Mouse (Mus musculus) intestine, embryonic 16.5 days (tissue): ENCODE measurements around the gene Wfdc11. TPM values are rescaled to one million over a fixed set of nuclear protein-coding genes. Genes with fewer than 3 reads are reported as not detected.
"Not testable (repeated sequence)": the region's sequence is repeated elsewhere in the genome, so short reads cannot be mapped to it uniquely, and the experiment has no call there.

Experiments
- ATAC-seq: fragments of 200-750 bp; cut with Nextera tagmentation; 2 replicates; pipeline ENCODE4 v1.8.0; 2017; ENCODE audit warnings: moderate TSS enrichment, moderate library complexity
- H3K27ac ChIP-seq: fragments of 300-500 bp; sonication (generic); 2 replicates; pipeline ENCODE4 v1.5.1; 2014; ENCODE audit warnings: mild to moderate bottlenecking, low read length
- H3K27me3 ChIP-seq: fragments of 300-500 bp; sonication (generic); replicated peaks from 2 replicates; pipeline ENCODE4 v1.6.1; 2014; ENCODE audit warnings: low read length, control low read depth, mixed read lengths; ENCODE audit not compliant: control insufficient read depth, insufficient read depth
- H3K36me3 ChIP-seq: fragments of 300-500 bp; sonication (generic); 2 replicates; pipeline ENCODE4 v1.6.1; 2014; ENCODE audit warnings: low read length, control low read depth; ENCODE audit not compliant: control insufficient read depth, insufficient read depth
- H3K4me1 ChIP-seq: fragments of 300-500 bp; sonication (generic); 2 replicates; pipeline ENCODE4 v1.6.1; 2014; ENCODE audit warnings: low read length, control low read depth, mixed read lengths; ENCODE audit not compliant: control insufficient read depth, insufficient read depth
- H3K4me2 ChIP-seq: fragments of 300-500 bp; sonication (generic); 2 replicates; pipeline ENCODE4 v1.6.1; 2014; ENCODE audit warnings: low read depth, low read length, control low read depth
- H3K4me3 ChIP-seq: fragments of 300-500 bp; sonication (generic); 2 replicates; pipeline ENCODE4 v1.5.1; 2014; ENCODE audit warnings: mild to moderate bottlenecking, low read length
- H3K9ac ChIP-seq: fragments of 300-500 bp; sonication (generic); 2 replicates; pipeline ENCODE4 v1.6.1; 2014; ENCODE audit warnings: low read depth, low read length
- H3K9me3 ChIP-seq: fragments of 300-500 bp; sonication (generic); 2 replicates; pipeline ENCODE4 v1.6.1; 2016; ENCODE audit warnings: low read length, control low read depth; ENCODE audit not compliant: control insufficient read depth
- WGBS: fragments of 180-500 bp; shearing (Covaris S2); extraction: QIAGEN DNeasy Blood & Tissue Kit; methylation state at CpG from one replicate; pipeline ENCODE4 v1.1.7; 2014; 5-methylcytosine and 5-hydroxymethylcytosine counted together
- polyA plus RNA-seq: library from polyadenylated mRNA; unstranded; fragments of >200 nt; fragmentation: Nextera tagmentation; extraction: Ambion mirVana; gene quantifications from 2 replicates; pipeline ENCODE4 v1.2.1, GENCODE M21; 2015

Gene Wfdc11
- polyA plus RNA-seq, 1 experiment from 2014 or later, result not detected

DNA sequence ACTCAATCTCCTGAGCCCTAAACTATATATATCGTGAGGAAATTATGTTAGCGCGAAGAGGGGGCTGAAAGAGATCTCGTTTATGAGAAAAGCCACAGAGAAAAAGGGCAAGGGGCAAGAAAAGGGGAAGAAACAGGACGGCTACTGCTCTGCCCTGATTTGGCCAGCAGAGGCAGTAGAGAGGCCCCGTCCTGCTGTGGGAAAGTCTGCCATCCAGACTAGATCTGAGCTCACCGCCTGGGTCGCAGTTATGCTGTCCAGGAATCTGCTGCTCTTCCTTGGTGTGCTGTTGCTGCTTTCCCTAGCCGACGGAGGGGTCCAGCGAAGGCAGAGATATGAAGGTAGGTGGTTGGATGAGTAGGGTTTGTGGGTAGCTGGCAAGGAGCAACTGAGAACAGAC is 18.0 kb downstream of the Wfdc11 start, which contains the start of gene Wfdc10:
Wfdc10 (plus strand) TSS at position 189 of the 400 bp plus-strand sequence.
- H3K27me3 ChIP-seq, result no peaks in the 10 kb centered on the region; the same call in 1 of the 2 replicates
- no peak within 1 kb of the TSS for H3K9ac ChIP-seq
- no peak within 1 kb of the TSS for H3K27ac ChIP-seq
- H3K4me3 ChIP-seq, result no peak within 1 kb of the TSS
- no peak for ATAC-seq
- no peaks in the 10 kb centered on the region for H3K36me3 ChIP-seq
- no peak within 1 kb of the TSS for H3K4me2 ChIP-seq
- H3K4me1 ChIP-seq, result no peaks in the 10 kb centered on the region
- WGBS, result 15% methylated on average over 11 of the region's 11 CpGs
- H3K9me3 ChIP-seq, result no peaks in the 10 kb centered on the region

- Histone ChIP-seq H3K9me3 (no peaks in the 10 kb centered on the region), H3K4me3 (no peak overlapping the region), H3K9ac (no peak overlapping the region), H3K4me2 (no peak overlapping the region), H3K27ac (no peak overlapping the region), H3K36me3 (no peaks in the 10 kb centered on the region), H3K27me3 (no peaks in the 10 kb centered on the region), H3K4me1 (no peaks in the 10 kb centered on the region)
- no peak for ATAC-seq
- WGBS, result 78% methylated on average over 13 of the region's 13 CpGs
Observed at GRCm38 (mm10) chr2:164641881-164642673, 31.8 kb downstream of the Wfdc11 start.

DNA sequence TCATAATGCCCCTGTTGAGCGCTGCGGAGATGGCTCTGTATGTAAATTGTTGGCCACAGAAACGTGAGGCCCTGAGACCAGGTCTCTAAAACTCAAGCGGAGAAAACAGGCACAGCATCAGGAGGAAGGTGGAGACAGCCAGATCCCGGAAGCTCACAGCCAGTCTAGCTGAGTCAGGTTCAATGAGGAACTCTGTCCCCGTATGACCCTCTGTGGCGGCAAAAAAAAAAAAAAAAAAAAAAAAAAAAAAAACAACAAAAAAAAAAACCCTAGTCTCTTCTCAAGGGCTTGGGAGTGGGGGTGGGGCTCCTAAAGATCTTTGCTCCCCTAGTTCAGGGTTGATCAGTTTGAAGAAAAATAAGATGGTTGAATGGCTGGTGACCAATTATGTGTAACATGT is 32.8 kb downstream of the Wfdc11 start:
- Histone ChIP-seq H3K27ac (no peak overlapping the region), H3K9ac (no peak overlapping the region), H3K36me3 (no peaks in the 10 kb centered on the region), H3K9me3 (no peaks in the 10 kb centered on the region), H3K27me3 (no peaks in the 10 kb centered on the region), H3K4me3 (no peak overlapping the region), H3K4me2 (no peak overlapping the region), H3K4me1 (no peaks in the 10 kb centered on the region)
- WGBS, result 62% methylated on average over 7 of the region's 7 CpGs
- no peak for ATAC-seq

DNA sequence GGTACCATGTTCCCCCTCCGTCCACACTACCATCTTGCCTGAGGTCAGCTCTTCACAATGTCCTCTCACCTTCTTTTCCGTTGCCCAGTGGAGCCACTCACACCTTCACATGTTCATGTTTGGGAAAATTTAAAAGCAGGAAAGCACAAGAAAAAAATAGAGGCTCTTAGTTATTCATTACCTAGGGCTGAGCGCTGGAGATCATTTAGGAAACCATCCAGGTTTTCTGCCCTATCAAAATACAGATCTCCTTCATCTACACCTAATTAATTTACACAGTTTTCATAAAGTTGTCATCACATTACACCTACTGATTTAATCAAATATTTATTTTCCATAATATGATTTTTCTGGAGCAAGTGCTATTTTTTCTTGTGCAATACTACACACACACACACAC is 35.2 kb downstream of the Wfdc11 start, which contains the start of gene Wfdc16:
Wfdc16 (minus strand) TSS at position 101 of the 400 bp plus-strand sequence.
- no peaks in the 10 kb centered on the region for H3K4me1 ChIP-seq
- H3K27ac ChIP-seq, result no peak within 1 kb of the TSS
- H3K4me2 ChIP-seq, result no peak within 1 kb of the TSS
- no peaks in the 10 kb centered on the region for H3K27me3 ChIP-seq
- H3K36me3 ChIP-seq, result no peaks in the 10 kb centered on the region
- H3K4me3 ChIP-seq, result no peak within 1 kb of the TSS
- WGBS, result 81% methylated on average over 3 of the region's 3 CpGs
- ATAC-seq, result no peak
- no peak within 1 kb of the TSS for H3K9ac ChIP-seq
- H3K9me3 ChIP-seq, result no peaks in the 10 kb centered on the region

- Histone ChIP-seq H3K4me3 (no peak overlapping the region), H3K9ac (no peak overlapping the region), H3K36me3 (no peaks in the 10 kb centered on the region), H3K9me3 (no peaks in the 10 kb centered on the region), H3K4me1 (no peaks in the 10 kb centered on the region), H3K4me2 (no peak overlapping the region), H3K27ac (no peak overlapping the region), H3K27me3 (no peaks in the 10 kb centered on the region)
- no peak for ATAC-seq
- 78% methylated on average over 9 of the region's 9 CpGs for WGBS
Observed at GRCm38 (mm10) chr2:164635266-164635665, 38.6 kb downstream of the Wfdc11 start.

DNA sequence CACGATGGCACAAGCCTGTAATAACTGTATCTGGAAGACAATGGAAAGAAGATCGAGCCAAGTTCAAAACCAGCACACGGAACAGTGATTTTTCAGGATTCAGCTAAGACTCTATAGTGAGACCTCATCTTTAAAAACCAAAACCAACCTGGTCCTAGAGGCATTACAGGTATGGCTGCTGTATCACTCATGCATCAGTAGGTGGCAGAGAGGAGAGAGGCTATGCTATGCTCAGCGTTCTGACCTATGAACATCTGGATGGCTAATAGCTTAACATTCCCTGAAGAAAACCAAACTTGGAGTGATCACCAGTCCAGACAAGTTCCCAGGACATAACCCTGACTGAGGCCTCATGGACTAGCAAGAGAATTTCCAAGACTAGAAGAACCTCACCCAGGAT is 52.1 kb downstream of the Wfdc11 start:
- Histone ChIP-seq H3K9ac (no peak overlapping the region), H3K36me3 (no peaks in the 10 kb centered on the region), H3K4me2 (no peak overlapping the region), H3K27me3 (no peaks in the 10 kb centered on the region), H3K27ac (no peak overlapping the region), H3K9me3 (no peaks in the 10 kb centered on the region), H3K4me1 (no peaks in the 10 kb centered on the region), H3K4me3 (no peak overlapping the region)
- WGBS, result 84% methylated on average over 4 of the region's 4 CpGs
- ATAC-seq, result no peak

DNA sequence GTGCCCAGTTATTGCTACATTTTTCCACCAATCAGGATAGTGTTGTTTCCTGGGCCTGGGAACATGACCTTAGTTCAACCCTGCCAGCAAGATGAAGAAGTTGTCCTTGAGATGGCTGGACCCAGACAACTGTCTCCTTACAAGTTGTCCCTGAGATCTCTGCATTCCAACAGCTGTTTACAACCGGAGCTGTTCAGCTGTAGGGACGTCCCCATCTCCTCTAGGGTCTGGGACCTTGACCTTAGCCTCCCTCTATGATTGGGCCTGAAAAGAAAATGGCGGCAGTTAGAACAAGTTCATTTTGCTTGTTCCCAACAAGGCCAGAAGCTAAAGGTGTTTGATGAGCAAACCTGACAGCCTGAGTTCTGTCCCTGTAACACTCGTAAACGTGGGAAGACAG is 54.8 kb downstream of the Wfdc11 start:
- Histone ChIP-seq H3K9ac (no peak overlapping the region), H3K4me2 (no peak overlapping the region), H3K4me3 (no peak overlapping the region), H3K27me3 (no peaks in the 10 kb centered on the region), H3K9me3 (no peaks in the 10 kb centered on the region), H3K36me3 (no peaks in the 10 kb centered on the region), H3K4me1 (no peaks in the 10 kb centered on the region), H3K27ac (no peak overlapping the region)
- ATAC-seq, result no peak
- 68% methylated on average over 5 of the region's 5 CpGs for WGBS

- no peaks in the 10 kb centered on the region for H3K4me1 ChIP-seq
- no peak for ATAC-seq
- no peak overlapping the region for H3K27ac ChIP-seq
- 90% methylated on average over 3 of the region's 3 CpGs for WGBS
- H3K36me3 ChIP-seq, result no peaks in the 10 kb centered on the region
- H3K9me3 ChIP-seq, result no peaks in the 10 kb centered on the region
- H3K4me3 ChIP-seq, result no peak overlapping the region
- H3K27me3 ChIP-seq, result no peaks in the 10 kb centered on the region
- no peak overlapping the region for H3K9ac ChIP-seq
- no peak overlapping the region for H3K4me2 ChIP-seq
Observed at GRCm38 (mm10) chr2:164615386-164615785, 58.5 kb downstream of the Wfdc11 start.

DNA sequence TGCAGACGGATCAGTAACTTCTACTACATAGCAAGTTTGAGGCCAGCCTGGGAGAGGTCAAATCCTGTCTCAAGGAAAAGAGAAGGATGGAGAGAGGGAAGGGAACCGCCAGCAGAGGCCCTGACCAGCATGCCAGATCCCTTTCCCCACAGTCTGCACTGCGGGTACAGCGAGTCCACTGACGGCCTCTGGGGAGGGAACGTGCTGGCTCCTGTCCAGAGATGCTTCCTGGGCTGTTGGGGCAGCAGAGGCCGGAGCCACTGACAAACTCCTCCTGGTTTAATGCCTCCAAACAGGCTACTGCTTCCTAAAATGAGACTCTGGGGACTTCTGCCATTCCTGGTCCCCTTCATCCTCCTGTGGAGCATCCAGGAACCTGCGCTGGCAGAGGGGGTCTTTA is 60.4 kb downstream of the Wfdc11 start, which contains the start of the genes Wfdc6b and Wfdc8:
Wfdc6b (plus strand) TSS at position 52 of the 400 bp plus-strand sequence.
Wfdc8 (minus strand) TSS at position 156 of the 400 bp plus-strand sequence.
- ATAC-seq, result not testable (repeated sequence)

More for the DNA sequence above, 60.4 kb downstream of the Wfdc11 start, which contains the start of the genes Wfdc6b and Wfdc8:
- WGBS, result 51% methylated on average over 8 of the region's 8 CpGs
- H3K4me3 ChIP-seq, H3K4me2 ChIP-seq, H3K9me3 ChIP-seq, H3K27me3 ChIP-seq, H3K27ac ChIP-seq, H3K9ac ChIP-seq, H3K4me1 ChIP-seq, H3K36me3 ChIP-seq: not testable (repeated sequence)
